Mouse (Mus musculus) olfactory bulb, adult 2 months (tissue): ENCODE measurements around the gene Ccl7.

Source experiments
- CTCF ChIP-seq: fragments of 200-500 bp; IDR thresholded peaks from 2 replicates; pipeline ENCODE4 v1.5.1; 2012; ENCODE audit warnings: low read depth, mild to moderate bottlenecking, low read length, moderate library complexity; ENCODE audit not compliant: insufficient read depth
- POLR2A ChIP-seq: fragments of 200-500 bp; IDR thresholded peaks from 2 replicates; pipeline ENCODE4 v1.6.1; 2012; ENCODE audit warnings: mild to moderate bottlenecking, low read depth, low read length, moderate library complexity; ENCODE audit not compliant: insufficient read depth

- TF ChIP-seq CTCF (no peak), POLR2A (no peak)
These were observed 35.4 kb downstream of the Ccl7 start for GRCm38 (mm10) chr11:82080865-82081264.
